Mouse (Mus musculus) adrenal gland (tissue): ENCODE data around the gene Tex12.

Experiments
- intact Hi-C: fragments of 180-260 bp; cut with DNase I; formaldehyde crosslinking; loops from one replicate; pipeline ENCODE4 v1.15.1; 2025

The Tex12 gene

GRCm38 (mm10) chr9:50561918-50562360 is 814 bp upstream of the Tex12 start:
- intact Hi-C loops, result no loop called here

- intact Hi-C loops, result no loop called here
Measured at GRCm38 (mm10) chr9:50555094-50555446, 6.1 kb downstream of the Tex12 start, which contains the start of gene Bco2. TSS of gene Bco2 (minus strand) at chr9:50555181.

GRCm38 (mm10) chr9:50554241-50555093 is 6.7 kb downstream of the Tex12 start, which contains the start of gene Il18:
TSS of gene Il18 (plus strand) at chr9:50554827.
- intact Hi-C loops, result no loop called here

- intact Hi-C loops, result no loop called here
Measured at GRCm38 (mm10) chr9:50553547-50553946, 7.6 kb downstream of the Tex12 start.

GRCm38 (mm10) chr9:50552206-50552605 is 8.9 kb downstream of the Tex12 start:
- intact Hi-C loops, result no loop called here

- intact Hi-C loops, result no loop called here
Measured at GRCm38 (mm10) chr9:50548936-50549335, 12.2 kb downstream of the Tex12 start.

- intact Hi-C loops, result no loop called here
Measured at GRCm38 (mm10) chr9:50547859-50548478, 13.2 kb downstream of the Tex12 start.

GRCm38 (mm10) chr9:50542401-50542800 is 18.7 kb downstream of the Tex12 start:
- intact Hi-C loops, result no loop called here

GRCm38 (mm10) chr9:50540170-50540569 is 21.0 kb downstream of the Tex12 start:
- intact Hi-C loops, result no loop called here

- intact Hi-C loops, result no loop called here
Measured at GRCm38 (mm10) chr9:50537295-50537694, 23.8 kb downstream of the Tex12 start.

- intact Hi-C loops, result no loop called here
Measured at GRCm38 (mm10) chr9:50536603-50537135, 24.5 kb downstream of the Tex12 start.

GRCm38 (mm10) chr9:50535930-50536329 is 25.2 kb downstream of the Tex12 start:
- intact Hi-C loops, result no loop called here

- intact Hi-C loops, result no loop called here
Measured at GRCm38 (mm10) chr9:50533791-50534190, 27.3 kb downstream of the Tex12 start.

GRCm38 (mm10) chr9:50533328-50533727 is 27.8 kb downstream of the Tex12 start:
- intact Hi-C loops, result no loop called here

- intact Hi-C loops, result no loop called here
Measured at GRCm38 (mm10) chr9:50530890-50531289, 30.2 kb downstream of the Tex12 start.

- intact Hi-C loops, result loop anchor here (1.0 kb wide), 1 partner anchor 65 kb away; no protein-coding TSS in a partner anchor
Measured at GRCm38 (mm10) chr9:50528293-50528892, 32.7 kb downstream of the Tex12 start, which contains the start of gene Pts. TSS of gene Pts (minus strand) at chr9:50528724.

GRCm38 (mm10) chr9:50527860-50528259 is 33.3 kb downstream of the Tex12 start:
- intact Hi-C loops, result loop anchor here (1.0 kb wide), 1 partner anchor 65 kb away; no protein-coding TSS in a partner anchor

- intact Hi-C loops, result no loop called here
Measured at GRCm38 (mm10) chr9:50525585-50525984, 35.5 kb downstream of the Tex12 start.

- intact Hi-C loops, result no loop called here
Measured at GRCm38 (mm10) chr9:50524936-50525335, 36.2 kb downstream of the Tex12 start.

GRCm38 (mm10) chr9:50522574-50522973 is 38.6 kb downstream of the Tex12 start:
- intact Hi-C loops, result no loop called here

- intact Hi-C loops, result no loop called here
Measured at GRCm38 (mm10) chr9:50521562-50521961, 39.6 kb downstream of the Tex12 start.

- intact Hi-C loops, result no loop called here
Measured at GRCm38 (mm10) chr9:50520748-50521147, 40.4 kb downstream of the Tex12 start.
